Mouse (Mus musculus) embryo, embryonic 10 days (tissue): Measurements from ENCODE around the gene Hint3.
"Not testable (repeated sequence)": the region's sequence is repeated elsewhere in the genome, so short reads cannot be mapped to it uniquely, and the experiment has no call there.

ENCODE experiments used
- DNase-seq: peaks from one replicate; pipeline ENCODE4 v3.0.0-alpha.2; 2015; ENCODE audit warnings: low spot score

The Hint3 gene

GRCm38 (mm10) chr10:30629513-30629912 lies at the start of gene Hint3:
Gene Hint3 (minus strand): TSS chr10:30629632.
- no peak for DNase-seq

GRCm38 (mm10) chr10:30678051-30678450 lies 48.6 kb upstream of the Hint3 start:
- no peak for DNase-seq

GRCm38 (mm10) chr10:30674825-30675224 lies 45.4 kb upstream of the Hint3 start:
- DNase-seq, result no peak

GRCm38 (mm10) chr10:30666580-30666979 lies 37.1 kb upstream of the Hint3 start:
- no peak for DNase-seq

- DNase-seq, result no peak
Measured at GRCm38 (mm10) chr10:30660564-30661328, 31.3 kb upstream of the Hint3 start.

- peak; percentile 56 for DNase-seq
Measured at GRCm38 (mm10) chr10:30655655-30656054, 26.2 kb upstream of the Hint3 start.

GRCm38 (mm10) chr10:30647681-30648080 lies 18.2 kb upstream of the Hint3 start:
- DNase-seq, result peak; percentile 33

- DNase-seq, result no peak
Measured at GRCm38 (mm10) chr10:30638216-30638615, 8.8 kb upstream of the Hint3 start.

GRCm38 (mm10) chr10:30636474-30637154 lies 7.2 kb upstream of the Hint3 start:
- not testable (repeated sequence) for DNase-seq

- DNase-seq, result no peak
Measured at GRCm38 (mm10) chr10:30632718-30633117, 3.3 kb upstream of the Hint3 start.

- no peak for DNase-seq
Measured at GRCm38 (mm10) chr10:30629977-30630376, 545 bp upstream of the Hint3 start.

GRCm38 (mm10) chr10:30628444-30628843 lies 988 bp downstream of the Hint3 start:
- not testable (repeated sequence) for DNase-seq

- no peak for DNase-seq
Measured at GRCm38 (mm10) chr10:30627548-30627947, 1.9 kb downstream of the Hint3 start.

- no peak for DNase-seq
Measured at GRCm38 (mm10) chr10:30624161-30625019, 5.0 kb downstream of the Hint3 start.

GRCm38 (mm10) chr10:30622928-30623327 lies 6.5 kb downstream of the Hint3 start:
- DNase-seq, result peak; percentile 33

GRCm38 (mm10) chr10:30618918-30619210 lies 10.6 kb downstream of the Hint3 start:
- DNase-seq, result no peak

- peak; percentile 99 for DNase-seq
Measured at GRCm38 (mm10) chr10:30618091-30618917, 11.1 kb downstream of the Hint3 start.

- DNase-seq, result no peak
Measured at GRCm38 (mm10) chr10:30613039-30613438, 16.4 kb downstream of the Hint3 start.

GRCm38 (mm10) chr10:30609614-30610013 lies 19.8 kb downstream of the Hint3 start:
- DNase-seq, result no peak

GRCm38 (mm10) chr10:30608109-30608508 lies 21.3 kb downstream of the Hint3 start:
- DNase-seq, result no peak

- peak; percentile 95 for DNase-seq
Measured at GRCm38 (mm10) chr10:30600542-30600966, 28.9 kb downstream of the Hint3 start, which contains the start of gene Trmt11. Gene Trmt11 (minus strand): TSS chr10:30600749.

GRCm38 (mm10) chr10:30600094-30600534 lies 29.3 kb downstream of the Hint3 start:
- DNase-seq, result peak; percentile 57
